Mouse (Mus musculus) stomach, embryonic 15.5 days (tissue): ENCODE results near the gene Ehd1. TPM values are rescaled to one million over a fixed set of nuclear protein-coding genes. Genes with fewer than 3 reads are reported as not detected.

Experiments
- ATAC-seq: fragments of 200-750 bp; cut with Nextera tagmentation; 2 replicates; pipeline ENCODE4 v1.8.0; 2017; ENCODE audit warnings: low read depth, moderate number of reproducible peaks, moderate TSS enrichment; ENCODE audit not compliant: insufficient read depth, low FRiP score
- H3K27ac ChIP-seq: fragments of 300-500 bp; sonication (generic); 2 replicates; pipeline ENCODE4 v1.5.1; 2015; ENCODE audit warnings: mild to moderate bottlenecking, inconsistent platforms
- H3K27me3 ChIP-seq: fragments of 300-500 bp; sonication (generic); replicated peaks from 2 replicates; pipeline ENCODE4 v1.6.1; 2015; ENCODE audit warnings: inconsistent platforms
- H3K36me3 ChIP-seq: fragments of 300-500 bp; sonication (generic); 2 replicates; pipeline ENCODE4 v1.6.1; 2015; ENCODE audit warnings: inconsistent platforms
- H3K4me1 ChIP-seq: fragments of 300-500 bp; sonication (generic); 2 replicates; pipeline ENCODE4 v1.6.1; 2015; ENCODE audit warnings: inconsistent platforms
- H3K4me2 ChIP-seq: fragments of 300-500 bp; sonication (generic); 2 replicates; pipeline ENCODE4 v1.6.1; 2015; ENCODE audit warnings: mild to moderate bottlenecking, inconsistent platforms
- H3K4me3 ChIP-seq: fragments of 300-500 bp; sonication (generic); replicated peaks from 2 replicates; pipeline ENCODE4 v1.5.1; 2015; ENCODE audit warnings: inconsistent platforms
- H3K9ac ChIP-seq: fragments of 300-500 bp; sonication (generic); 2 replicates; pipeline ENCODE4 v1.6.1; 2015; ENCODE audit warnings: inconsistent platforms
- H3K9me3 ChIP-seq: fragments of 300-500 bp; sonication (generic); 2 replicates; pipeline ENCODE4 v1.6.1; 2016; ENCODE audit warnings: inconsistent platforms
- WGBS: fragments of 180-500 bp; shearing (Covaris S2); methylation state at CpG from one replicate; pipeline ENCODE4 v1.1.7; 2015; 5-methylcytosine and 5-hydroxymethylcytosine counted together
- polyA plus RNA-seq: library from polyadenylated mRNA; unstranded; fragments of >200 nt; fragmentation: Nextera tagmentation; extraction: Ambion mirVana; gene quantifications from 2 replicates; pipeline ENCODE4 v1.2.1, GENCODE M21; 2015

Ehd1 gene
- polyA plus RNA-seq, 1 experiment from 2014 or later: 73.4 TPM

DNA sequence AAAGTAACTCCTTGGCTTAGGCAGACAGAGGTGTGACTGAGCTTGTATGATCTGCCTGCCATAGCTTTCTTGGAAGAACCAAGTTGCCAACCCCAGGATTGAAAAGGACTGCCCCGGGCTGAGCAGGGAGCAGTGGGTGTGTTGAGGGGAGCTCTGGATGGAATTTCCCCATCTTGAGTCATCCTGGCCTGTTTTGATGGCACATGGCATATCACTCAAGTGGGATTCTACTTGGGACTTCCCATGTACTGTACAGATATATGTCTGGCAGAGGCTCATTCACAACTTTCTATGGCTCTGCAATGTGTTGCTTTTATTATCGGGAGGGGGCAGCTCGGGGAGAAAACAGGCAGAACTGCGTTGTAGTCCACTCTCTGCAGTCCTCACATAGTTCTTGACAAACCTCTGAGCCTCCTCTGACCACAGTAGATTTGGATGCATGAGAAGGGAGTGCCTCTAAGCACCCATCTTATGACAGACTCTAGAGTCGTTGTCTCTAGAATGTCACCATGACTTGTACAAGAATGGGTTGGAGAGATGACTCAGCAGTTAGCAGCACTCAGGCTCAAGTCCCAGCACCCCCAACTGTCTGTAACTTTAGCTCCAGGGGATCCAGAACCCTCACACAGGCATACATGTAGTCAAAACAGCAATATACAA lies 20.2 kb downstream of the Ehd1 start:
- H3K4me1 ChIP-seq: peaks cover 13% of the 10 kb centered on the region
- no peak overlapping the region for H3K9ac ChIP-seq
- WGBS: 85% methylated on average over 5 of the region's 5 CpGs
- no peak overlapping the region for H3K27ac ChIP-seq
- H3K27me3 ChIP-seq: no peaks in the 10 kb centered on the region
- H3K9me3 ChIP-seq: no peaks in the 10 kb centered on the region
- no peak overlapping the region for H3K4me3 ChIP-seq
- ATAC-seq: no peak
- peaks cover 36% of the 10 kb centered on the region for H3K36me3 ChIP-seq
- no peak overlapping the region for H3K4me2 ChIP-seq

DNA sequence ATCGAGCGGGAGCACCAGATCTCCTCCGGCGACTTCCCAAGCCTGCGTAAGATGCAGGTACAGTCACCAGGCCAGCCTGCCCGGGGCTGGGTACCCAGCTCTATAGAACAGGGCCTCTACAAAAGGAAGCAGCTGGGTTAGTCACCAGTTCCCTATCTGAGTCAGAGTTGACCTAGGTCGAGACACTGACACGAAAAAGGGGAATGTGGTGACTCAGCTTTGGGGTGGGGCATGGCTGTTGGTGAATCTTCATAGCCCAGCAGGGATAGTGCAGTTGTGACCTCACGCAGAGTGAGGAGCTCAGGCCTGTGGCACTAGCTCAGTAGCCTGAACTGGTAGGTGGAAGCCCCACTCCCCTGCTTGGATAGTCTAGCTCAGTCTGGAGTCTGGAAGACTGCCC lies 21.1 kb downstream of the Ehd1 start:
- no peak overlapping the region for H3K4me3 ChIP-seq
- ATAC-seq: peak; percentile 53; the same call in 1 of the 2 replicates
- H3K4me1 ChIP-seq: peaks cover 11% of the 10 kb centered on the region
- H3K27me3 ChIP-seq: no peaks in the 10 kb centered on the region
- H3K4me2 ChIP-seq: no peak overlapping the region
- 74% methylated on average over 9 of the region's 9 CpGs for WGBS
- no peaks in the 10 kb centered on the region for H3K9me3 ChIP-seq
- no peak overlapping the region for H3K9ac ChIP-seq
- peaks cover 36% of the 10 kb centered on the region for H3K36me3 ChIP-seq
- no peak overlapping the region for H3K27ac ChIP-seq

DNA sequence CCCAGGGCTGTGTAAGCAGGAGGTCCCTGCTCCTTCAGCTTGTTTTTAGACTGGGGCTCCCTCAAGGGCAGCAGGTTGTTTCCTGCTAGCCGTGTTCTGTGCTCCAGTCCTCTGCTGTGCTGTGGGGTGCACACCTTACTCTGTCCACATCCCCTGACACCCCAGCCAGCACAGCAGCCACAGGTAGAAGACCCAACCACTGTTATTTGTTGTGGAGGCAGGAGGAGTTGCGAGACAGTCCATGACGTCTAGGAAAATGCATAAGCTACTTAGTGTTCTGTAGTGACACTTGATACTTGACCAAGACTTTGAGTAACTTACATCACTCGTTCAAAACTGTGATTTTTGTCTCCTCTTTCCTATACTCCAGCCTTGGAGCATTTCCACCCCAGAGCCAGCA lies 22.5 kb downstream of the Ehd1 start:
- 79% methylated on average over 4 of the region's 4 CpGs for WGBS
- peaks cover 36% of the 10 kb centered on the region for H3K36me3 ChIP-seq

DNA sequence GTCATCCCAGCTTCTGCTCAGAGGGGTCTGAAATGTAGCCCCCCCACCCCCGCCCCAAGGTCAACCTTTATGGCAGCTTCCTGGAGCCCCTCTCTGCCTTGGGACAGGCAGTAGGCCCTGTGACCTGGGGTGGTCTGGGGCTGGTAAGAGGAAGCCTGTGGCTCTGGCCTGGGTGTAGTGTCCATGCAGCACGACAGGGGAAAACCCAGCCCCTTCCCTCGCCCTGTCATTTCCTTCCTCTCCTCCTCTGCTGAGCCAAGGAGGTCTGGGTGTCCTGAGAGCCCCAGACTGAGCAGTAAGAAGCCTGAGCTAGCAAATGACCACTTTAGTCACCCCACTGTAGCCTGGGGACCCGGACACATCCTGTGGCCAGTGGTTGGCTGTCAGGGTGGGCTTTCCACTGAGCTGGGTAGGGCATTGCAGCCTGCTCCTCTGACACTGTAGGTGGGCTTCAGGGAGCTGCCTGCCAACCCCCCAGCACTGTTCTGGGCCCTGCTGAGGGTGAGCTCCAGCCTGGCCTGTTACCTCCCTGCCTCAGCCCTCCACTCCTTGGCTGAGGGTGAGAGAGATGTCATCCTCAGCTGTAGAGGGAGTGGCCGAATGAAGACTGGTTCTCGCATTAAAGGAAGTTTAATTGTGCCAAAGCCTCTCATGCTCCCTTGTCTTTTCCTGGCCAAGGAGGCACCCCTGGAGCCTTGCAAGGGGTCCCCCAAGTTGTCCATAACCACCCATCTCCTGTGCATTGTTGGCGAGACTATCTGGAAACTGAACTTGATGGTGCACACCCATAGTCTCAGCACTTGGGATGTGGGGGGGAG lies 23.1 kb downstream of the Ehd1 start:
- H3K4me1 ChIP-seq: peaks cover 11% of the 10 kb centered on the region
- WGBS: 79% methylated on average over 7 of the region's 7 CpGs
- no peak overlapping the region; the same call in 1 of the 2 replicates for H3K27ac ChIP-seq
- no peak overlapping the region; the same call in 1 of the 2 replicates for H3K4me2 ChIP-seq
- no peak for ATAC-seq
- H3K4me3 ChIP-seq: no peak overlapping the region
- H3K9me3 ChIP-seq: no peaks in the 10 kb centered on the region
- peaks cover 35% of the 10 kb centered on the region for H3K36me3 ChIP-seq
- no peak overlapping the region for H3K9ac ChIP-seq
- H3K27me3 ChIP-seq: no peaks in the 10 kb centered on the region

More for the DNA sequence above, 22.5 kb downstream of the Ehd1 start:
- H3K4me1 ChIP-seq: peaks cover 11% of the 10 kb centered on the region
- no peak overlapping the region for H3K9ac ChIP-seq
- H3K9me3 ChIP-seq: no peaks in the 10 kb centered on the region
- H3K27ac ChIP-seq: no peak overlapping the region
- H3K4me2 ChIP-seq: no peak overlapping the region
- no peaks in the 10 kb centered on the region for H3K27me3 ChIP-seq
- ATAC-seq: no peak
- H3K4me3 ChIP-seq: no peak overlapping the region

DNA sequence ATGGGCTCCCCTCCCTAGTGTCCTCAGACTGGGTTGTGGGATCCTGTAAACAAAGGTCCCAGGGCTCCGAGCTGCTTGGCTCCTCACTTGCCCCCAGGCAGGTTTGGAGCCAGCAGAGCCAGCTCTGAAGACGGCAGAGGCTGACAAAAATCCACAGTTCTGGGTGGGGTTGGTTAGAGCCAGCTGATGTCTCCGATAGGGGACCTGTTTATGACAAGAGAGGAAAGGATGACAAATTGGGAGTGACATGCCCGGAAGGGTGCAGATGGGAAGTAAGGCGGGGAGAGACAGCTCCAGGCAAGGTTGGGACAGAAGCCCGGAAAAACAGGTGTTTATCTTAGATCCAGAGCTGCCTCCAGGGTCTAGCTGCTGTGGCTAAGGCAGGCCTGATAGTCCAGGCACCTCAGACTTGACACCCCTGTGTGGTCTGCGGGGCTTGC lies 23.9 kb downstream of the Ehd1 start:
- WGBS: 43% methylated on average over 7 of the region's 7 CpGs
- Histone ChIP-seq H3K27ac (no peak overlapping the region; the same call in 1 of the 2 replicates), H3K4me3 (no peak overlapping the region), H3K9me3 (no peaks in the 10 kb centered on the region), H3K9ac (no peak overlapping the region), H3K4me2 (no peak overlapping the region), H3K36me3 (peaks cover 29% of the 10 kb centered on the region), H3K4me1 (peaks cover 11% of the 10 kb centered on the region), H3K27me3 (no peaks in the 10 kb centered on the region)
- peak; percentile 47; the same call in 1 of the 2 replicates for ATAC-seq

DNA sequence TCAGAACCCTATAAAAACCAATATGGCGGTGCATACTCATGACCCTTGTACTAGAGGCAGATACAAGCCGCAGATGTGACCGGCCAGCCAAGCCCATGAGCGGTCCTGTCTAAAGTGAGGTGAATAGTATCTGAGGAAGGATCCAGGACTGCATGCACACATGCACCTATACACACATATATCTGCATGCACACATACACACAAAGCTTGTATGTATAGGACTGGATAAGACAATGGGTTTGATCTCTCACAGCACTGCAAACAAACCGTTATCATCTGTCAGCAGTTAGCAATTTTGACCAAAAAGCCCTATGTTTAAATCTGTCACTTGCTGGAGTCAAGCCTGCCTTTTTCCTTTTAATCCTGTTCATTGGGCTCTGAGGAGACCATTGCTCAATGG lies 25.6 kb downstream of the Ehd1 start:
- 89% methylated on average over 5 of the region's 5 CpGs for WGBS
- no peaks in the 10 kb centered on the region for H3K27me3 ChIP-seq
- no peak for ATAC-seq

DNA sequence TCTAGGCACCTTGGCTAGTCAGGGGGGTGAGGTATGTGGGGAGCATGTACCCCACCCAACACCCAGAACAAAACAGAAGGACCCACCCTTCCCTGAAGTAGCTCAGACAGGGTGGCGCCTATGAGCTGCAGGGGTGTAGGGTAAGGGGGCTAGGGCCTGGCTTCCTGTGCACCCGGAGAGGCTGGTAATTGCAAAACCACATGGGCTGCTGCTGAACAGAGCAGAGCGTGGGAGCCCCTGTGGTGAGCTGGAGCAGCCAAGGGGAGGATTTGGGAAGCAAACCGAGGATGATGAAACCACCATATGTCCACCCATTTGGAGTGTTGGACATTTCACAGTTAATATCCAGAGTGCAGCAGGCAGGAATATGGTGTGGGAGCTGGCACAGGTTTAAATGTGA lies 26.0 kb downstream of the Ehd1 start:
- whole genome bisulfite sequencing: 28% methylated on average over 4 of the region's 4 CpGs
- Histone ChIP-seq H3K9me3 (no peaks in the 10 kb centered on the region), H3K36me3 (peaks cover 20% of the 10 kb centered on the region), H3K4me1 (peaks cover 22% of the 10 kb centered on the region), H3K9ac (no peak overlapping the region), H3K27me3 (no peaks in the 10 kb centered on the region), H3K4me3 (no peak overlapping the region), H3K4me2 (no peak overlapping the region), H3K27ac (no peak overlapping the region)
- ATAC-seq: no peak

More for the DNA sequence above, 25.6 kb downstream of the Ehd1 start:
- Histone ChIP-seq H3K9ac (no peak overlapping the region), H3K27ac (no peak overlapping the region), H3K4me2 (no peak overlapping the region), H3K4me3 (no peak overlapping the region), H3K4me1 (peaks cover 19% of the 10 kb centered on the region), H3K36me3 (peaks cover 24% of the 10 kb centered on the region), H3K9me3 (no peaks in the 10 kb centered on the region)

DNA sequence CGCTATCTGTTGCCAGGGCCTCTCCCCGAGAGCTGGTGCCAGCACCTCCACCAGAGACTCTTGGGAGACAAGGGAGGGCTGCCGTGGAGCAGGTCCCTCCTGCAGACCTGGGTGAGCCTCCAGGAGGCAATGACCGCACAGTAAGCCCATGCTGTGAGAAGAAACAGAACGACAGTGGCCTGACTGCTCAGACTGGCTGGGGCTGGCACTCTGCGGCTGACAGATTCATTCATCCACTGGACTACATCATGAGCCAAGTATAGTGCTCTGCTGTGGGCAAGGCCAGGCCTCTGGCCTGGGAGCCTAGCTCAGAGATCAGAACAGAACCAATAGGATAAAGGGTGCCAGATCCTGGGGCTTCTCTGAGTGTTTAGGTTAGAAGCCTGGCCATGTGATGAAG lies 27.3 kb downstream of the Ehd1 start:
- no peak overlapping the region for H3K4me3 ChIP-seq
- no peaks in the 10 kb centered on the region for H3K27me3 ChIP-seq
- H3K36me3 ChIP-seq: peaks cover 8% of the 10 kb centered on the region
- ATAC-seq: no peak
- no peak overlapping the region for H3K27ac ChIP-seq
- no peaks in the 10 kb centered on the region for H3K9me3 ChIP-seq
- H3K9ac ChIP-seq: no peak overlapping the region
- WGBS: 84% methylated on average over 6 of the region's 6 CpGs
- H3K4me2 ChIP-seq: no peak overlapping the region
- peaks cover 31% of the 10 kb centered on the region for H3K4me1 ChIP-seq

DNA sequence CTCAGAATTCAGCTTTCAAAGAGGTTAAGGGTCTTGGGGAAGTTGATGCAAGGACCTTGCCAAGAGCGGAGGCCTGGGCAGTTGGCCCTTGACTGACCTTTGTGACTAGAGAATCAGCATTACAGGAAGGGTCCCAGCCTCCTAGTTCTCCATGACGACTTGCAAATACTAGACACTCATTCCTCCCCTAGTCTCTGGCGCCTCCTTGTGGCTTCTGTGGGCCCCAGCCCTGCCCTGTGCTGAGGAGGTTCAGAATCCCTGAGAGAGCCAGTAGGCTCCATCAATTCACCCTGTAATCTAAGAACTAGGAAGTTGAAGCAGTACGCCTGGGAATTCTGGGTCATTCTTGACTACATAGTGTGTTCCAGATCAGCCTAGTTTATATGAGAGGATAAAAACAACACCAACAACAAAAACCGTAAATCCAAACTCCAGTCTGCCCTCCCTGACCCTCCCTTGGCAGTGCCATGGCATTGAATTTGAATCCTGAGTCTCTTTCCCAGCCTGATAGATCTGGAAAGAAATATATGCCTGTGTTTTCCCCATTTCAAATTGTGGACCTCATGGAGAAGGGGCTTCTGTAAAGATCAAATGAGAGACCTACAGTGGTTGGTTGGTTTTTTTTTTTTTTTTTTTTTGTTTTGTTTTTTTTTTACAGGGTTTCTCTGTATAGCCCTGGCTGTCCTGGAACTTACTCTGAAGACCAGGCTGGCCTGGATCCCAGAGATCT lies 28.4 kb downstream of the Ehd1 start:
- H3K27me3 ChIP-seq: no peaks in the 10 kb centered on the region
- no peak overlapping the region for H3K27ac ChIP-seq
- no peak overlapping the region for H3K9ac ChIP-seq
- 19% methylated on average over 5 of the region's 5 CpGs for WGBS
- no peaks in the 10 kb centered on the region for H3K36me3 ChIP-seq
- H3K9me3 ChIP-seq: no peaks in the 10 kb centered on the region
- peaks cover 27% of the 10 kb centered on the region for H3K4me1 ChIP-seq
- ATAC-seq: peak; percentile 47; the same call in 1 of the 2 replicates
- H3K4me2 ChIP-seq: no peak overlapping the region
- H3K4me3 ChIP-seq: no peak overlapping the region

DNA sequence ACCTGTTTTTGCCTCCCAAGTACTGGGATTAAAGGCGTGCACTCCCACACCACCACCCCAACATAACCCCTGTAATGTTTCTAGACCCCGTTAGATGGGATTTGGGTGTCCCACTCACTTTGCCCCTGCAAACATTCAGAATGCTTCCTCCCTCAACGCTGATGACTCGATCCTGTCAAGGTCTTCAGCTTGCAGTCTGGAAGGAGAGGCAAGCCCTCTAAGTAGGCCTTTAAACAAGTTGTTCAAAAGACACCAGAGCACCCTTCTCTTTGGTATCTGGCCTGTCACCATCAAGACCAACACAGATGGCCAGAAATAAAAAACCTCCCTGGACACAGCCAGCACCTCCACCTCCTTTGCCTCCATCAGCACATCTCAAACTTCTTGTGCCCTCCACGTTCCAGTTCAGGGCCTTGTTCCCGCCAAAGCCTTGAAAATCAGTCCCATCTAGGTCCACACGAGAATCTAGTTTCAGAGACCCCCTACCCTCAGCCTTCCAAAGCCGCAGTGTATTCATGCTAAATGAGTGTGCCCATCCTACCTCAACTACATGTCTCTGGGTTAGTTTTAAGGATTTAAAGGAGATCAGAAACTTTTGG lies 29.1 kb downstream of the Ehd1 start:
- Histone ChIP-seq H3K4me2 (peak overlapping the region; percentile 72), H3K36me3 (0 out of 2 replicates have a peak, but pooled peaks cover 4% of the 10 kb centered on the region), H3K4me1 (peaks cover 22% of the 10 kb centered on the region), H3K27me3 (no peaks in the 10 kb centered on the region), H3K4me3 (peak overlapping the region; percentile 71), H3K9me3 (no peaks in the 10 kb centered on the region), H3K9ac (peak overlapping the region; percentile 71; the same call in 1 of the 2 replicates), H3K27ac (peak overlapping the region; percentile 80)
- ATAC-seq: no peak
- 51% methylated on average over 8 of the region's 8 CpGs for WGBS

DNA sequence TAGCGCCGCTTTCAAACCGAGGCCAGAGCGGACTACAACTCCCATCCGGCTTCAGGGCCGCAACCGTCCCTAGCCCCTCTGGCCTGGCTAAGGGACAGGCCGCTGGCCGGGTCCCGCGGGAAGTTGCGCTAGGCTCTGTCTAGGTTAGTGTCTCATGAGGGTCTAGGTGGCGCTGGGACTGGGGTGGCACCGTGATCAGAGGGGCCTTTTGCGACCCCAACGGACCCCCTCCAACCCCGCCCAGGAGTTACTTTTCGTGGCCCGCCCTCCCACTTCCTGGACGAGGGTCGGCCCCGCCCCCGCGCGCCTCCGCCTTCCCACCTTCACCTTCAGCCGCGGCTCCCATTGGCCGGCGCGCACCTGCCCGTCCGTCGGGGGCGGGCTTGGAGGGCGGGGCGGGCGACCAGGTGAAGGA lies 29.6 kb downstream of the Ehd1 start, which contains the start of gene Cdc42bpg:
Gene Cdc42bpg, plus strand, starts transcription at position 320 of the 415 bp plus-strand sequence.
- Histone ChIP-seq H3K36me3 (peaks cover 9% of the 10 kb centered on the region; the same call in 1 of the 2 replicates), H3K4me3 (peak within 1 kb of the TSS; percentile 71), H3K4me2 (peak within 1 kb of the TSS; percentile 72), H3K27ac (peak within 1 kb of the TSS; percentile 80), H3K27me3 (no peaks in the 10 kb centered on the region), H3K4me1 (peaks cover 22% of the 10 kb centered on the region), H3K9ac (peak within 1 kb of the TSS; percentile 71), H3K9me3 (no peaks in the 10 kb centered on the region)
- peak; percentile 86 for ATAC-seq
- WGBS: 1% methylated on average over 35 of the region's 38 CpGs
